Mouse (Mus musculus): Measurements from ENCODE around the gene Btbd11.
"Not testable (repeated sequence)": the region's sequence is repeated elsewhere in the genome, so short reads cannot be mapped to it uniquely, and the experiment has no call there.

The Btbd11 gene

DNA sequence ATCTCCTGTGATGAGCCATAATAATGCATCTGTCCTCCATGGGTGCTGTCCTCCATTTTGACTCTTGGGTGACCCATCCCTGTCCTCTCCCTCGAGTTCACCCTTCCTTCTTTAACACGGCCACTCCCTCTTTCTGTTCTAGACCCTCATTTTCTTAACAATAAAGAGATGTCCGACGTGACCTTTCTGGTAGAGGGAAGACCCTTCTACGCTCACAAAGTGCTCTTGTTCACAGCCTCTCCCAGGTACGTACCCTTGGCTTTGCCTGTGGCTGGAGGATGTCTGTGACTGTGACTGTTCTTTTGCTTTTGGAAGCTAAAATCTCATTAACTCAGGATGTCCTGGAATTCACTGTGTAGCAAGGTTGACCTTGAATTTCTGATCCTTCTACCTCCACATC is 258.7 kb downstream of the Btbd11 start:
- DNase-seq (ENCODE audit: low read depth, low spot score): no peak

DNA sequence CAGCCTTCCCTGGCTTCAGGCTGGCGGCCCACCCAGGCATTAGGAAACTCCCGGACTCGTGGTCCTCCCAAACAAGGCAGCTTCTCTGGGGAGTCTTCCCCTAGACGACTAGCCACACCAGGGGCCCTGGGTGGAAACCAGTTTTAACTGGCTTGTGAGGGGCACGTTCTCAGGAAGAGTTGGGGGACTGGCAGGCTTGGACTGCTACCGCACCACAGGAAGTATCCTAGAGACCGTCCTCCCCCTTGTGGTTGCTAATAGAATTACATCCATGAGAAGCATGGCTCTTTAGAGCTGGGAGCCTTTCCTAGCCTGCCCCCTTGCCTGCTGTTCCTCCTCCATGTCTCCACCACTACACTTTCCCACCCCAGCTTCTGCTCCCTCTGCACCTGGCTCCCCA is 265.1 kb downstream of the Btbd11 start:
- DNase-seq (ENCODE audit: low read depth, low spot score): peak; percentile 6

- no peak for DNase-seq (ENCODE audit: low read depth, low spot score)
These were observed 269.3 kb downstream of the Btbd11 start for GRCm38 (mm10) chr10:85655881-85656280.

DNA sequence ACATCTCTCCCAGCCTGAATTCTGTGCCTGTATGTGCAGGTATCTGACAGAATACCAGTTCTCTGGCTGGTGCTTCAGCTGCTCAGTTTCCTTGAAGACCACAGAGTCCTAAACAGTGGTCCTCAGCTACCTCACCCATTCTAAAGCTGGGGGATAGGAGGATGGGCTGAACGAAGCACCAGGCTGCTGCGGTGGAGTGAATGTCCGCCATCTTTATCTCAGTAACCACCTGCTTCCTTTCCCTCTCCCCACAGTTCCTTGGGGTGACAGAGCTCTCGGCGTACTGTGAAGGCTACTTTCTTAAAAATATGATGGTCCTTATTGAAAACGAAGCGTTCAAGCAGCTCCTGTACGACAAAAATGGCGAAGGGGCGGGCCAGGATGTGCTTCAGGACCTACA is 271.3 kb downstream of the Btbd11 start:
- DNase-seq (ENCODE audit: low read depth, low spot score): no peak

DNA sequence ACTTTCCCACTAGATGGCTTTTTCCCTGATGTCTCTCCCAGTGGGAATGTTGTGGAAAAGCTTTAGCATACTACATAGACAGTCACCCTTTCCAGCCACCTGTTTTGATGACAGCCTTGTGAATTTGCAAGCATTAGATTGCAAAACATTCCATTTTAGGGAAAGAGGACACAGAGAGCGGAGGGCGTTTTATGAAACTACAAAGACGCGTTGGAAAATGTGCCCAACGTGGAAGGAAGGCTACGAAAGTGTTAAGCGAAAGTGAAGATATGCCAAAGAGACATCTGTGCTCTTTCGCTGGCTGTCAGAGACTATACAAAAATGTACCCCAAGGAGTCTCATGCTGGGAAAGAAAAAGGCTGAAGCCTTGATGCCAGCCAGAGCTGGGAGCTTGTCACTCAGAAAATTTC is 286.9 kb downstream of the Btbd11 start:
- DNase-seq (ENCODE audit: low read depth, low spot score): no peak

GRCm38 (mm10) chr10:85678635-85679034 is 292.0 kb downstream of the Btbd11 start:
- DNase-seq (ENCODE audit: low read depth, low spot score): no peak

GRCm38 (mm10) chr10:85682446-85682845 is 295.8 kb downstream of the Btbd11 start:
- DNase-seq (ENCODE audit: low read depth, low spot score): no peak

GRCm38 (mm10) chr10:85694429-85694828 is 307.8 kb downstream of the Btbd11 start:
- DNase-seq (ENCODE audit: low read depth, low spot score): not testable (repeated sequence)

GRCm38 (mm10) chr10:85699721-85700120 is 313.1 kb downstream of the Btbd11 start:
- DNase-seq (ENCODE audit: low read depth, low spot score): no peak

- DNase-seq (ENCODE audit: low read depth, low spot score): not testable (repeated sequence)
These were observed 323.2 kb downstream of the Btbd11 start for GRCm38 (mm10) chr10:85709790-85710189.
